Mouse (Mus musculus): ENCODE measurements around the gene Erfe. TPM values are rescaled to one million over a fixed set of nuclear protein-coding genes. Genes with fewer than 3 reads are reported as not detected.

The Erfe gene
- polyA plus RNA-seq, 1 experiment from 2014 or later = 2.1 TPM

GRCm38 (mm10) chr1:91414903-91415302, 48.7 kb downstream of the Erfe start:
- Histone ChIP-seq H3K27ac (ENCODE audit: low read length) (peak overlapping the region; percentile 83), H3K9me3 (replicated peaks; ENCODE audit: control insufficient read depth, low read length) (no peaks in the 10 kb centered on the region), H3K4me3 (replicated peaks; ENCODE audit: low read length) (no peak overlapping the region), H3K36me3 (ENCODE audit: control insufficient read depth, insufficient read depth, low read length) (no peaks in the 10 kb centered on the region), H3K4me1 (ENCODE audit: control insufficient read depth, insufficient read depth, low read length) (peaks cover 26% of the 10 kb centered on the region), H3K27me3 (ENCODE audit: control insufficient read depth, insufficient read depth, low read length) (no peaks in the 10 kb centered on the region), H3K4me2 (ENCODE audit: low read depth, low read length) (peak overlapping the region; percentile 98; the same call in 1 of the 2 replicates), H3K9ac (ENCODE audit: low read length) (peak overlapping the region; percentile 68; the same call in 1 of the 2 replicates)
- no peak for ATAC-seq (ENCODE audit: insufficient read depth, low FRiP score)
- 66% methylated on average over 4 of the region's 4 CpGs for WGBS

DNA sequence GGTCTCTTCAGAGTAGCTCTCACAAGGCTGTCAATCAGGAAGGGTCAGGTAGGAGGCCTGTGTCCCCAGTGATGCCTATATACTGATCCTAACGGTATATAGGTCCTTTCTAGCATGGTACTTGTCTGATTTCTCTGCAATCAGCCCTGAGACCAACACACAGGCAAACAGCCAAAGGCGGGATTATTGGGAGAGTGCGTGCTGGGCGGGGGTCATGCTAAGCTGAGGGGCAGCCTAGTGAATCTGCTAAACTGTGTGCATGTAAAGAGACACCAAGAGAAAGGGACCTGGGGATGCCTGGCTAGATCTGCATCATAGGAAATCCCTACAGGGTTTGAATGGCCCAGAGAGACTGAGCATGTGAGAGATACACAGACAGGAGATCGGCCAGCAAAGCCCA, 49.1 kb downstream of the Erfe start:
- no peaks in the 10 kb centered on the region for H3K27me3 ChIP-seq (ENCODE audit: control insufficient read depth, insufficient read depth, low read length)
- H3K4me1 ChIP-seq (ENCODE audit: control insufficient read depth, insufficient read depth, low read length) = peaks cover 26% of the 10 kb centered on the region
- H3K9ac ChIP-seq (ENCODE audit: low read length) = peak overlapping the region; percentile 68; the same call in 1 of the 2 replicates
- H3K4me2 ChIP-seq (ENCODE audit: low read depth, low read length) = no peak overlapping the region
- no peak for ATAC-seq (ENCODE audit: insufficient read depth, low FRiP score)
- H3K27ac ChIP-seq (ENCODE audit: low read length) = peak overlapping the region; percentile 83
- no peak overlapping the region for H3K4me3 ChIP-seq (replicated peaks; ENCODE audit: low read length)
- no peaks in the 10 kb centered on the region for H3K36me3 ChIP-seq (ENCODE audit: control insufficient read depth, insufficient read depth, low read length)
- no peaks in the 10 kb centered on the region for H3K9me3 ChIP-seq (replicated peaks; ENCODE audit: control insufficient read depth, low read length)
- 78% methylated on average over 5 of the region's 5 CpGs for WGBS

DNA sequence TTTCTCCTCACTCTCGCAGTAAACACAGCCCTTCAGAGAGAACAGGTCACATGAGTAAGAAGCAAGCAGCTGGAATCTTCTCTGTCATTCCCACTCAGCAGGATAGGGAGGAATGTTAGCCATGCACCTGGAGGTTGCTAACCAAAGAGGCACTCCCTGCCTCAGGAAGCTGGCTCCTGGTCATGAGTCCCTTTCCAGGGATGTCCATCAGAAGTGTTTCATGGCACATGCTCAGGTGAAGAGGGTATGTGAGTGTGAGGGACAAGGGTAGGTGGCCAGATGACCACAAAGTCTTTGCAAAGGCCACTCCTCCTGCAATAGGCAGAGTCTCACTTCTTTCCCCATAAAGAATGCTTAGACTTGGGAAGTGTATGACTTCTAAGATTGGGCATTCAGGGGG, 51.8 kb downstream of the Erfe start:
- no peaks in the 10 kb centered on the region for H3K27me3 ChIP-seq (ENCODE audit: control insufficient read depth, insufficient read depth, low read length)
- H3K36me3 ChIP-seq (ENCODE audit: control insufficient read depth, insufficient read depth, low read length) = no peaks in the 10 kb centered on the region
- no peak overlapping the region for H3K4me2 ChIP-seq (ENCODE audit: low read depth, low read length)
- WGBS = 65% methylated on average over 1 of the region's 1 CpGs
- no peak overlapping the region for H3K27ac ChIP-seq (ENCODE audit: low read length)
- ATAC-seq (ENCODE audit: insufficient read depth, low FRiP score) = no peak
- H3K4me3 ChIP-seq (replicated peaks; ENCODE audit: low read length) = no peak overlapping the region
- H3K9me3 ChIP-seq (replicated peaks; ENCODE audit: control insufficient read depth, low read length) = no peaks in the 10 kb centered on the region
- H3K9ac ChIP-seq (ENCODE audit: low read length) = no peak overlapping the region
- peaks cover 18% of the 10 kb centered on the region for H3K4me1 ChIP-seq (ENCODE audit: control insufficient read depth, insufficient read depth, low read length)

DNA sequence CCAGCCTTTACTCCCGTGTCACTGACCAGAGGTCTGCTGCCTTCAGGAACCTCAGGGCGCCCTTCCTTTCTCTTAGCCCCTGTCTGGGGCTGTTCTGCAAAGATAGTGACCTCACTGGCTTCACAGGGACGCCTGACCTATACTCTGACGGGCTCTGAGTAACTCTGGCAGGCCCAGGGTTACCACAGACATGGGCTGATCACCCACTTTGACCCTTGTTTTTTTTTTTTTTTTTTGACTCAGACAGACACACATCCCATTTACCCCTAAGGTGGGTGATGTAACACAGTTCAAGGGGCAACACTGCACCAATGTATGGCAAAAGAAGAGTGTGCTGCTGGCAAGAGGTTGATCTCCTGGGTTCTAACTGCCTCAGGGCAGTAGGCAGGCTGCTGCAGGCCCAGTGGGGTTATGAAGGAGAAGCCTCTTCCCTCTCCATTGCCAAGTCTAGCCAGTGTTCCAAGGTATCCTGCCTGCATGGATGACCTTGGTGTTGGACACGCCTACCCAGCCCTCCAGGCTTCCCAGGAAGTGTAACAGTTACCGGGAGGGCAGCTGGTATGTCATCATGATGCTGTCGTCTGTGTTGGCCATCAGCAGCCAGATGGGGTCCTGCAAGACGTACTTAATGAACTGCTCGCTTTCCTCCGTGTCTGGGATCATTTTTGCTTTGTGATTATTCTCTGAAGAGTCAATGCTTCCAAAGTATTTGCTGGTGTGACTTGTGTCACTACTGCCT, 53.8 kb downstream of the Erfe start:
- H3K4me1 ChIP-seq (ENCODE audit: control insufficient read depth, insufficient read depth, low read length) = peaks cover 5% of the 10 kb centered on the region
- no peaks in the 10 kb centered on the region; the same call in 1 of the 2 replicates for H3K36me3 ChIP-seq (ENCODE audit: control insufficient read depth, insufficient read depth, low read length)
- H3K4me2 ChIP-seq (ENCODE audit: low read depth, low read length) = no peak overlapping the region
- ATAC-seq (ENCODE audit: insufficient read depth, low FRiP score) = no peak
- H3K27me3 ChIP-seq (ENCODE audit: control insufficient read depth, insufficient read depth, low read length) = no peaks in the 10 kb centered on the region
- no peak overlapping the region for H3K9ac ChIP-seq (ENCODE audit: low read length)
- 68% methylated on average over 10 of the region's 10 CpGs for WGBS
- no peak overlapping the region for H3K4me3 ChIP-seq (replicated peaks; ENCODE audit: low read length)
- H3K27ac ChIP-seq (ENCODE audit: low read length) = no peak overlapping the region
- no peaks in the 10 kb centered on the region for H3K9me3 ChIP-seq (replicated peaks; ENCODE audit: control insufficient read depth, low read length)

DNA sequence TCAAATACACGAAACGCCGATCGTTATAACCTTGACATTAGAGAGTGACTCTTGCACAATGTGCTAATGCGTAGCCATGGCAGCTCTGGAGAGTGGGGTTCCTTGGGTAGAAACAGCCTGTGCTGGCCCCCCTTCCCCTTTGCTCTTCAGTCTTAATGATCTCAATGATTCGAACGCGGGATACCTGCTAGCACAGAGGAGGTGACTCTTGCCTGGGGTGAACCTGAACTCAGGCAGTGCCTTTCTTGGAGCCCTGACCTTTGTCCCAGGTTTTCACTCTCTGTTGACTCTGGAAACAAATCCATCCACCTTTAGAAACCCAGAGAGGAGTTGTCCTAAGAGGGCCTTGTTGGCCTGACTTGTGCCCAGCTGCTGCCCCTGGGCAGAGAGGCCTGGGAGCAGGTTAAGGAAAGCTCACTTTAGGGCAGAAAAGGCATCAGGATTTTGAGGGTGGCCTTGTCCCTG, 54.4 kb downstream of the Erfe start:
- no peak overlapping the region for H3K4me3 ChIP-seq (replicated peaks; ENCODE audit: low read length)
- no peaks in the 10 kb centered on the region for H3K4me1 ChIP-seq (ENCODE audit: control insufficient read depth, insufficient read depth, low read length)
- 84% methylated on average over 8 of the region's 8 CpGs for WGBS
- H3K27ac ChIP-seq (ENCODE audit: low read length) = no peak overlapping the region
- H3K36me3 ChIP-seq (ENCODE audit: control insufficient read depth, insufficient read depth, low read length) = no peaks in the 10 kb centered on the region; the same call in 1 of the 2 replicates
- ATAC-seq (ENCODE audit: insufficient read depth, low FRiP score) = no peak
- no peak overlapping the region for H3K9ac ChIP-seq (ENCODE audit: low read length)
- no peaks in the 10 kb centered on the region for H3K9me3 ChIP-seq (replicated peaks; ENCODE audit: control insufficient read depth, low read length)
- no peak overlapping the region for H3K4me2 ChIP-seq (ENCODE audit: low read depth, low read length)
- H3K27me3 ChIP-seq (ENCODE audit: control insufficient read depth, insufficient read depth, low read length) = no peaks in the 10 kb centered on the region

Other genes starting within 250 kb of the Erfe start
- gene Rbm44, start 221.3 kb upstream of the Erfe start, polyA plus RNA-seq (2015; fragmentation: Nextera tagmentation; extraction: Ambion mirVana) = 0.35 and 0.45 TPM in 2 replicates
- 6.6 and 8.6 TPM in 2 replicates for gene Ramp1, start 186.6 kb upstream of the Erfe start, polyA plus RNA-seq (2015; fragmentation: Nextera tagmentation; extraction: Ambion mirVana)
- 66.6 and 69.3 TPM in 2 replicates for gene Ube2f, start 116.1 kb upstream of the Erfe start, polyA plus RNA-seq (2015; fragmentation: Nextera tagmentation; extraction: Ambion mirVana)
- 18.1 and 18.2 TPM in 2 replicates for gene Scly, start 68.1 kb upstream of the Erfe start, polyA plus RNA-seq (2015; fragmentation: Nextera tagmentation; extraction: Ambion mirVana)
- gene Espnl, start 44.4 kb upstream of the Erfe start, polyA plus RNA-seq (2015; fragmentation: Nextera tagmentation; extraction: Ambion mirVana) = 0.03 TPM in 1 of 2 replicates, not detected in the other
- gene Klhl30, start 15.4 kb upstream of the Erfe start, polyA plus RNA-seq (2015; fragmentation: Nextera tagmentation; extraction: Ambion mirVana) = 0.37 and 2.6 TPM in 2 replicates
- 113 and 115 TPM in 2 replicates for gene Ilkap, start 32.4 kb downstream of the Erfe start, polyA plus RNA-seq (2015; fragmentation: Nextera tagmentation; extraction: Ambion mirVana)
- gene Hes6, start 47.6 kb downstream of the Erfe start, polyA plus RNA-seq (2015; fragmentation: Nextera tagmentation; extraction: Ambion mirVana) = 58.6 and 67.2 TPM in 2 replicates
- 7.7 and 8.9 TPM in 2 replicates for gene Per2, start 92.9 kb downstream of the Erfe start, polyA plus RNA-seq (2015; fragmentation: Nextera tagmentation; extraction: Ambion mirVana)
- 7.3 and 7.9 TPM in 2 replicates for gene Traf3ip1, start 128.2 kb downstream of the Erfe start, polyA plus RNA-seq (2015; fragmentation: Nextera tagmentation; extraction: Ambion mirVana)
- 3.8 and 5.2 TPM in 2 replicates for gene Asb1, start 174.1 kb downstream of the Erfe start, polyA plus RNA-seq (2015; fragmentation: Nextera tagmentation; extraction: Ambion mirVana)

All from stomach, embryonic 16.5 days (tissue).